Mouse (Mus musculus): ENCODE data around the gene Nphp4. TPM values are rescaled to one million over a fixed set of nuclear protein-coding genes. Genes with fewer than 3 reads are reported as not detected.
A peak's percentile ranks its signal among the peaks of the same experiment; 100 is the strongest.

The Nphp4 gene
- polyA plus RNA-seq, 1 experiment from 2014 or later = 1.7 TPM

DNA sequence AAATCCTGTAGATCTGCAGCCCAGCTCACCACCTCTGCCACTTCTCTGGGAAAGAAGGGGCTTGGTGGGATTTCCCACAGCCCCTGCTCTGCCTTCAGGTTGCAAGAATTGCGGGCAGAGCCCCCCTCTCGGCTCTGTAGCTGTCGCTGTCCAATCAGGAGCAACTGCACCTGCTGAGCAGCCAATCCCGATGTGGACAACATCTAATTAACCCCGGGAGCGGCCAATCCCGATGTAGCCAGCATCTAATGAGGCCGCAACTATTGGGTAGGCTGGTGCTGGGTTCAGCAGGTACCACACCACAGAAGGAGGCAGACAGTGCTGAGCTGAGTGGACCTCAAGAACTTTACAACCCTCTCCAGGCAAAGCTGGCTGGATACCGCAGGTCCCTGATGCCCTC lies 35.0 kb upstream of the Nphp4 start:
- Histone ChIP-seq H3K36me3 (ENCODE audit: insufficient read depth, low read length) (no peaks in the 10 kb centered on the region), H3K9ac (ENCODE audit: low read depth, low read length) (no peak overlapping the region), H3K27me3 (ENCODE audit: insufficient read depth, low read length) (no peaks in the 10 kb centered on the region; the same call in 1 of the 2 replicates), H3K4me1 (replicated peaks; ENCODE audit: insufficient read depth, low read length) (no peaks in the 10 kb centered on the region), H3K9me3 (replicated peaks; ENCODE audit: low read length) (no peaks in the 10 kb centered on the region), H3K27ac (no peak overlapping the region), H3K4me2 (ENCODE audit: low read length) (no peak overlapping the region), H3K4me3 (replicated peaks; ENCODE audit: low read depth, low read length) (no peak overlapping the region)
- DNase-seq (ENCODE audit: low spot score) (no peak), ATAC-seq (replicated peaks; ENCODE audit: low FRiP score, low read depth) (no peak)
- no peak for TF ChIP-seq CTCF (IDR thresholded peaks at IDR 0.05; ENCODE audit: low read depth)
- 41% methylated on average over 9 of the region's 9 CpGs for WGBS

DNA sequence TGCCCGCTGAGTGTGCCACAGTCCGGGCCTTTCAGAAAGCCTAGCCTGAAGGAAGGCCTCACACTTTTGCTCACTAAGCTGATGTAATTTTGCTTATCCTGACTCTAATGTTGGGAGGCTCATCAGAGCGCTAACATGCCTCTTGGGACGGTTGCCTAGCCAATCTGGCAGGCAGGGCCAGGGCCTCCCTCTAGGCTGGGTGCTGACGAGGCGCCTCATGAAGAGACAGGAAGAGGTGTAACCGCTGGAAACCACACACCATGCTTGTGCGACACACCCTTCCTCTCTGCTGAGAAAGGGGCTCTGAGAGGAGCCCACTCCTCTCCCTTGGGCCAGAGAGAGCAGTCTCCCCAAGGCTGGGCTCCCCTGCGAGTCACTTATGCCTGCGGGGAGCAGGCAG lies 30.3 kb upstream of the Nphp4 start:
- H3K27me3 ChIP-seq (ENCODE audit: insufficient read depth, low read length) = no peaks in the 10 kb centered on the region
- H3K4me1 ChIP-seq (replicated peaks; ENCODE audit: insufficient read depth, low read length) = no peaks in the 10 kb centered on the region
- no peak overlapping the region for H3K4me3 ChIP-seq (replicated peaks; ENCODE audit: low read depth, low read length)
- H3K9me3 ChIP-seq (replicated peaks; ENCODE audit: low read length) = no peaks in the 10 kb centered on the region
- no peak for DNase-seq (ENCODE audit: low spot score)
- no peaks in the 10 kb centered on the region for H3K36me3 ChIP-seq (ENCODE audit: insufficient read depth, low read length)
- ATAC-seq (replicated peaks; ENCODE audit: low FRiP score, low read depth) = no peak
- no peak overlapping the region for H3K27ac ChIP-seq
- H3K9ac ChIP-seq (ENCODE audit: low read depth, low read length) = no peak overlapping the region
- 85% methylated on average over 10 of the region's 10 CpGs for WGBS
- no peak overlapping the region for H3K4me2 ChIP-seq (ENCODE audit: low read length)
- TF ChIP-seq CTCF (IDR thresholded peaks at IDR 0.05; ENCODE audit: low read depth) = no peak

DNA sequence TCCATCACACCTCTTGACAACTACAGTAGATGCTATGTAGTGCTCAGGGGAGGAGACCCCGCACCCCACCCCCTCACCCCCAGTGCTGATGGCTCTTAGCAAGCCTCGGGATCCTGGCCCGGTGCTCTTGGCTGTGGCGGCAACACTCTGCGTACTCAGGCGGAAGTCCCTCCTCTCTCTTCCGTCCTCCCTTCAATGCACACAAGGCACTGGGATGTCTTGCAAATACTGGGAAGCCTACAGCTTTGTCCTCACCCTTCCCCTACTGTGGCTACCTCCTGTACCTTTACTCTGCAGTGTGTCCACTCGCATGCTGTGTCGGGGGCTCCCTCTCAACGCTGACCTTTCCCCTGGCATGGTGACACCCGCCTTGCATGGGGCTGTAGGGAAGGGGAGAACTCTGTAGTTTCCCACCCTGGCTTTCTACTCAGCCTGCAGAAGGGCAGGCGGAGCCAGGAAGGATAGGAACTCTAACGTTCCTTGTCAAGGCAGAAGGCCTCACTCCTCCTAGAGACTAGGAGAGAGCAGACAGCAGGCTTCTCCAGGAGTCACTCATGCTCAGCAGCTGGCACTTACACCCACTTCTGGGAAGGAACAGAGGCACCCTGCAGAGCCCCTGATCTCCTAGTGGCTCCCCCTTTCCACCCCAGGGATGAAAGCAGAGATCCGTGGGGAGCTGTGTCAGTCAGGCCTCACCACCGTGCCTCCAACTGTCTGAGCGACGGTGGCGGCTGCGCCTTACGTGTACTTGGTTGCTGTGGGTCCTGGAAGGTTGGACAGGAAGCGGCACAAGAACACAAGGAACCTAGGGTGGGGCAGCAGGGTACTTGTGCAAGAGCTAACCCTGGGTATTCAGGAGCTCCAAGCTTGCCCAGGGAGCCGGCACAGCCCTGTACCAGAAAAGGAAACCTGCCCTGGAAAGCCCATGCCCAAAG lies 28.5 kb upstream of the Nphp4 start:
- no peak for DNase-seq (ENCODE audit: low spot score)
- no peak overlapping the region for H3K9ac ChIP-seq (ENCODE audit: low read depth, low read length)
- H3K9me3 ChIP-seq (replicated peaks; ENCODE audit: low read length) = no peaks in the 10 kb centered on the region
- ATAC-seq (replicated peaks; ENCODE audit: low FRiP score, low read depth) = no peak
- 80% methylated on average over 22 of the region's 22 CpGs for WGBS
- no peaks in the 10 kb centered on the region for H3K4me1 ChIP-seq (replicated peaks; ENCODE audit: insufficient read depth, low read length)
- H3K36me3 ChIP-seq (ENCODE audit: insufficient read depth, low read length) = no peaks in the 10 kb centered on the region
- no peak overlapping the region for H3K4me2 ChIP-seq (ENCODE audit: low read length)
- H3K27me3 ChIP-seq (ENCODE audit: insufficient read depth, low read length) = no peaks in the 10 kb centered on the region
- H3K4me3 ChIP-seq (replicated peaks; ENCODE audit: low read depth, low read length) = no peak overlapping the region
- no peak overlapping the region for H3K27ac ChIP-seq
- TF ChIP-seq CTCF (IDR thresholded peaks at IDR 0.05; ENCODE audit: low read depth) = no peak

DNA sequence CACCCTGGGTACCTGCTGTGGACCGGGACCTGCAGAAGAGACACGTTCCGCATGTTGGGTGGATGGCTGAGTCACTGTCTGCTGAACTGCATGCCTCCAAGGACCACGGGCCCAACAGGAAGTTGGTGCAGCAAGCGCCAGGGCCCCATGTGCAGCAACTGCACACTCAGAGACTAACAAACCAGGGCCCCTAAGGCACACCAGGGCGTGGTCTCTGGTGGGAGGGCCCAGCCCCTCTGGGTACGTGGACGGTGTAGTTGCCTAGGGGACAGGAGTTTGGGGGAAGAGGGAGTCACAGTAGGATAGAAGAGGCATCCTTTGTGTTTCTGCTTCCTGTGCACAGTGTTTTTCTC lies 27.9 kb upstream of the Nphp4 start:
- no peak for TF ChIP-seq CTCF (IDR thresholded peaks at IDR 0.05; ENCODE audit: low read depth)
- Histone ChIP-seq H3K36me3 (ENCODE audit: insufficient read depth, low read length) (no peaks in the 10 kb centered on the region), H3K27me3 (ENCODE audit: insufficient read depth, low read length) (no peaks in the 10 kb centered on the region), H3K4me1 (replicated peaks; ENCODE audit: insufficient read depth, low read length) (no peaks in the 10 kb centered on the region), H3K4me3 (replicated peaks; ENCODE audit: low read depth, low read length) (no peak overlapping the region), H3K27ac (no peak overlapping the region), H3K9me3 (replicated peaks; ENCODE audit: low read length) (no peaks in the 10 kb centered on the region), H3K4me2 (ENCODE audit: low read length) (no peak overlapping the region), H3K9ac (ENCODE audit: low read depth, low read length) (no peak overlapping the region)
- DNase-seq (ENCODE audit: low spot score) = no peak
- no peak for ATAC-seq (replicated peaks; ENCODE audit: low FRiP score, low read depth)
- 59% methylated on average over 8 of the region's 8 CpGs for WGBS

DNA sequence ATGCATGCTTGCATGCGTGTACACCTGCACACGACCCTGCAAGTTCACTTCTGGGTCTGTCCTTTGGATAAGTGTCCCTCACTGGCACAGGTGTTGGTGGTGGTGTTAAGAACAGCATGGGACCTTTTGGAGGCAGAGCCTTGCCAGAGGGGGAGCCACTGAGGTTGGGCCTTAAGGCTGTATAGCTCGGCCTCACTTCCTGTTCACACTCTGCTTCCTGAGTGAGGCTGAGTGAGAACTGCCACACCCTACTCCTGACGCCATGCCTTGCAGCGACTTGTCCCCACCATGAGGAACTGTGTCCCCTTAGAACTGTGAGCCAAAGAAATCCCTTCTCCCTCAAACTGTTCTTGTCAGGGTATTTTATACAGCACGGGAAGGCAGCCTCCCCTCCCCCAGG lies 25.1 kb upstream of the Nphp4 start:
- Histone ChIP-seq H3K27me3 (ENCODE audit: insufficient read depth, low read length) (no peaks in the 10 kb centered on the region), H3K27ac (no peak overlapping the region), H3K4me1 (replicated peaks; ENCODE audit: insufficient read depth, low read length) (no peaks in the 10 kb centered on the region), H3K9ac (ENCODE audit: low read depth, low read length) (no peak overlapping the region), H3K36me3 (ENCODE audit: insufficient read depth, low read length) (no peaks in the 10 kb centered on the region), H3K4me3 (replicated peaks; ENCODE audit: low read depth, low read length) (no peak overlapping the region), H3K9me3 (replicated peaks; ENCODE audit: low read length) (no peaks in the 10 kb centered on the region), H3K4me2 (ENCODE audit: low read length) (no peak overlapping the region)
- ATAC-seq (replicated peaks; ENCODE audit: low FRiP score, low read depth) (no peak), DNase-seq (ENCODE audit: low spot score) (no peak)
- WGBS = 85% methylated on average over 6 of the region's 6 CpGs
- TF ChIP-seq CTCF (IDR thresholded peaks at IDR 0.05; ENCODE audit: low read depth) = no peak

DNA sequence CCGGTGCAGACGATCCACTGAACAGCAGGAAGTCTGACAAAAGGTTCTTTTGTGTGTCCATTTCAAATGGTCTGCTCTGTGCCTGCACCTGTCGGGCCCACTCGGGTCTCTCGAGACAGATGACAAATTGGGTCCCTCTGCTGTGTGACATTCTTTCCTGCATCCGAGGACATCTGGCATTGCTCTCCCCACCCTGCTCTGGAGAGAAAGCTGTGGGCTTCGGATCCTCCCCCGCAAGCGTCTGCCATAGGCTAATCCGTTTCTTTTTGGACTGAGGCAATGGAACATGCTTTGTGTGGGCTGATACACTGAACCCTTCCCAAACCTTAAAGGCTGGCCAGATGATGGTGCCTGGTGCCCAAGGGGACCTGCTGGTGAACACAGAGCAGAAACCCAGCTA lies 23.4 kb upstream of the Nphp4 start:
- WGBS = 46% methylated on average over 10 of the region's 10 CpGs

More for the DNA sequence above, 23.4 kb upstream of the Nphp4 start:
- TF ChIP-seq CTCF (IDR thresholded peaks at IDR 0.05; ENCODE audit: low read depth) = no peak
- no peak overlapping the region for H3K4me3 ChIP-seq (replicated peaks; ENCODE audit: low read depth, low read length)
- H3K4me2 ChIP-seq (ENCODE audit: low read length) = no peak overlapping the region
- no peaks in the 10 kb centered on the region for H3K4me1 ChIP-seq (replicated peaks; ENCODE audit: insufficient read depth, low read length)
- no peak overlapping the region for H3K9ac ChIP-seq (ENCODE audit: low read depth, low read length)
- H3K27me3 ChIP-seq (ENCODE audit: insufficient read depth, low read length) = no peaks in the 10 kb centered on the region
- H3K36me3 ChIP-seq (ENCODE audit: insufficient read depth, low read length) = no peaks in the 10 kb centered on the region
- no peak overlapping the region for H3K27ac ChIP-seq
- peak; percentile 14 for DNase-seq (ENCODE audit: low spot score)
- H3K9me3 ChIP-seq (replicated peaks; ENCODE audit: low read length) = no peaks in the 10 kb centered on the region
- ATAC-seq (replicated peaks; ENCODE audit: low FRiP score, low read depth) = no peak
